Mouse (Mus musculus) liver, postnatal 0 days (tissue): Measurements from ENCODE around the gene Tmod1.

ENCODE experiments used
- CTCF ChIP-seq: sonication (generic); IDR thresholded peaks from 2 replicates; pipeline ENCODE4 v1.5.1; 2016; ENCODE audit warnings: antibody characterized with exemption, low read depth
- EP300 ChIP-seq: IDR thresholded peaks from 2 replicates; pipeline ENCODE4 v1.6.1; 2016; ENCODE audit warnings: antibody characterized with exemption, low read depth, mild to moderate bottlenecking

GRCm38 (mm10) chr4:46100539-46100938 is 61.8 kb downstream of the Tmod1 start:
- TF ChIP-seq CTCF: no peak
- no peak for TF ChIP-seq EP300
